Mouse (Mus musculus) G1E (cell line): ENCODE measurements around the gene Cxcl1.
A peak's percentile ranks its signal among the peaks of the same experiment; 100 is the strongest.

Source experiments
- CTCF ChIP-seq: IDR thresholded peaks from 2 replicates; pipeline ENCODE4 v1.5.1; 2012; ENCODE audit warnings: low read depth, low read length, inconsistent platforms, mixed read lengths
- GATA1 ChIP-seq: IDR thresholded peaks from 2 replicates; pipeline ENCODE4 v1.6.1; 2012; ENCODE audit warnings: borderline replicate concordance, low read length, inconsistent platforms, mixed read lengths
- POLR2AphosphoS5 ChIP-seq: IDR thresholded peaks from 2 replicates; pipeline ENCODE4 v1.6.1; 2012; ENCODE audit warnings: low read depth, low read length, inconsistent platforms; ENCODE audit not compliant: insufficient replicate concordance
- TAL1 ChIP-seq: conservative IDR thresholded peaks from 2 replicates; pipeline ENCODE4 v1.6.1; 2012; ENCODE audit warnings: low read depth, low read length, inconsistent platforms, mixed read lengths

- TF ChIP-seq CTCF, result 0 out of 2 replicates have a peak, but pooled peaks have one; percentile 8
- no peak for TF ChIP-seq GATA1
- no peak for TF ChIP-seq POLR2AphosphoS5
- TF ChIP-seq TAL1, result no peak
These were observed 37.8 kb upstream of the Cxcl1 start for GRCm38 (mm10) chr5:90853206-90853605.
